Mouse (Mus musculus) CH12.LX (cell line): Measurements from ENCODE around the gene Ano1. TPM values are rescaled to one million over a fixed set of nuclear protein-coding genes. Genes with fewer than 3 reads are reported as not detected.

Experiments
- DNase-seq: peaks from one replicate; pipeline ENCODE4 v3.0.0-alpha.2; 2013; ENCODE audit errors: extremely low read depth
- H3K27ac ChIP-seq: 2 replicates; pipeline ENCODE4 v1.5.1; 2012; ENCODE audit warnings: low read depth, mild to moderate bottlenecking, control low read depth, moderate library complexity; ENCODE audit not compliant: insufficient read depth
- H3K27me3 ChIP-seq: replicated peaks from 2 replicates; pipeline ENCODE3; 2012; ENCODE audit warnings: inconsistent platforms
- H3K36me3 ChIP-seq, 2 experiments: replicated peaks in 1 of 2; 2 replicates each; pipeline versions ENCODE3 to v1.6.1; 2012; ENCODE audit warnings: inconsistent platforms in 1 of 2, low read length in 1 of 2, mild to moderate bottlenecking in 1 of 2, mixed read lengths in 1 of 2, moderate library complexity in 1 of 2; ENCODE audit not compliant: control insufficient read depth in 1 of 2, insufficient read depth in 1 of 2
- H3K4me1 ChIP-seq, 2 experiments: 2 replicates each; pipeline ENCODE4 v1.6.1; 2012; ENCODE audit warnings: inconsistent platforms in 1 of 2, moderate library complexity in 1 of 2; ENCODE audit not compliant: insufficient read depth in 2 of 2, control insufficient read depth in 1 of 2
- H3K4me2 ChIP-seq: 2 replicates; pipeline ENCODE4 v1.6.1; 2012; ENCODE audit warnings: low read depth, mild to moderate bottlenecking, control low read depth; ENCODE audit not compliant: poor library complexity, insufficient read depth, severe bottlenecking
- H3K4me3 ChIP-seq, 3 experiments: fragments of 150-350 bp in 1 of 3; sonication (generic) in 1 of 3; replicated peaks in 1 of 3; 2 replicates each; pipeline versions ENCODE3 to v1.5.1; 2011 to 2012; ENCODE audit warnings: low read depth in 2 of 3, low read length in 2 of 3, mild to moderate bottlenecking in 2 of 3, moderate library complexity in 2 of 3, control low read depth in 1 of 3, improper control_type of control experiment in 1 of 3, inconsistent platforms in 1 of 3, mixed read lengths in 1 of 3; ENCODE audit not compliant: poor library complexity in 1 of 3
- H3K79me2 ChIP-seq: replicated peaks from 2 replicates; pipeline ENCODE4 v1.6.1; 2012; ENCODE audit warnings: mild to moderate bottlenecking, moderate library complexity; ENCODE audit not compliant: control insufficient read depth, poor library complexity, insufficient read depth, severe bottlenecking; ENCODE audit errors: extremely low read depth
- H3K9ac ChIP-seq: 2 replicates; pipeline ENCODE4 v1.6.1; 2012; ENCODE audit warnings: low read depth, mild to moderate bottlenecking, control low read depth, moderate library complexity; ENCODE audit not compliant: insufficient read depth
- H3K9me3 ChIP-seq: replicated peaks from 2 replicates; pipeline ENCODE3; 2012; ENCODE audit warnings: low read length, inconsistent platforms, mixed read lengths
- BHLHE40 ChIP-seq: IDR thresholded peaks from 2 replicates; pipeline ENCODE4 v1.6.1; 2011; ENCODE audit warnings: mild to moderate bottlenecking, low read depth, low read length, improper control_type of control experiment
- CHD2 ChIP-seq: IDR thresholded peaks from 2 replicates; pipeline ENCODE4 v1.6.1; 2011; ENCODE audit warnings: low read length, improper control_type of control experiment
- ELF1 ChIP-seq: IDR thresholded peaks from 2 replicates; pipeline ENCODE4 v1.6.1; 2014; ENCODE audit warnings: low read depth, mild to moderate bottlenecking, inconsistent platforms, low read length, improper control_type of control experiment
- EP300 ChIP-seq: IDR thresholded peaks from 2 replicates; pipeline ENCODE4 v1.6.1; 2011; ENCODE audit warnings: low read length, improper control_type of control experiment
- HCFC1 ChIP-seq: IDR thresholded peaks from 2 replicates; pipeline ENCODE4 v1.6.1; 2012; ENCODE audit warnings: low read depth, mild to moderate bottlenecking, inconsistent platforms, low read length, improper control_type of control experiment
- JUND ChIP-seq: conservative IDR thresholded peaks from 2 replicates; pipeline ENCODE4 v1.6.1; 2011; ENCODE audit warnings: low read depth, low read length, improper control_type of control experiment
- MAFK ChIP-seq: IDR thresholded peaks from 2 replicates; pipeline ENCODE4 v1.6.1; 2011; ENCODE audit warnings: low read length, improper control_type of control experiment; ENCODE audit not compliant: insufficient replicate concordance
- MAX ChIP-seq: IDR thresholded peaks from 2 replicates; pipeline ENCODE4 v1.6.1; 2011; ENCODE audit warnings: low read length, improper control_type of control experiment
- MEF2A ChIP-seq: IDR thresholded peaks from 2 replicates; pipeline ENCODE4 v1.6.1; 2014; ENCODE audit warnings: low read depth, mild to moderate bottlenecking, inconsistent platforms, low read length, improper control_type of control experiment, borderline replicate concordance
- MXI1 ChIP-seq: IDR thresholded peaks from 2 replicates; pipeline ENCODE4 v1.6.1; 2011; ENCODE audit warnings: mild to moderate bottlenecking, low read depth, low read length, improper control_type of control experiment
- NRF1 ChIP-seq: IDR thresholded peaks from 2 replicates; pipeline ENCODE4 v1.6.1; 2014; ENCODE audit warnings: low read depth, mild to moderate bottlenecking, inconsistent platforms, low read length, improper control_type of control experiment, moderate library complexity
- POLR2AphosphoS2 ChIP-seq: IDR thresholded peaks from 2 replicates; pipeline ENCODE4 v1.6.1; 2011; ENCODE audit warnings: low read depth, low read length, improper control_type of control experiment
- SMC3 ChIP-seq: IDR thresholded peaks from 2 replicates; pipeline ENCODE4 v1.6.1; 2011; ENCODE audit warnings: low read depth, low read length, improper control_type of control experiment
- TBP ChIP-seq: conservative IDR thresholded peaks from 2 replicates; pipeline ENCODE4 v1.6.1; 2011; ENCODE audit warnings: low read depth, low read length, improper control_type of control experiment
- TCF12 ChIP-seq: IDR thresholded peaks from 2 replicates; pipeline ENCODE4 v1.6.1; 2014; ENCODE audit warnings: low read depth, mild to moderate bottlenecking, inconsistent platforms, low read length, improper control_type of control experiment
- UBTF ChIP-seq: IDR thresholded peaks from 2 replicates; pipeline ENCODE4 v1.6.1; 2012; ENCODE audit warnings: low read depth, mild to moderate bottlenecking, inconsistent platforms, low read length, improper control_type of control experiment, moderate library complexity
- ZKSCAN1 ChIP-seq: IDR thresholded peaks from 2 replicates; pipeline ENCODE4 v1.6.1; 2012; ENCODE audit warnings: low read depth, inconsistent platforms, low read length, improper control_type of control experiment, borderline replicate concordance
- ZNF384 ChIP-seq: IDR thresholded peaks from 2 replicates; pipeline ENCODE4 v1.6.1; 2012; ENCODE audit warnings: low read depth, low read length, improper control_type of control experiment, inconsistent platforms
- dilution Hi-C: fragments of 300-500 bp; cut with MboI; formaldehyde crosslinking; loops from 2 replicates; pipeline ENCODE4 v1.14.3; 2020; ENCODE audit warnings: low sequenced_read_pairs; ENCODE audit not compliant: extremely low pct_unique_long_range_greater_than_20kb, extremely low pct_ligation_motif_present
- in situ Hi-C: fragments of 300-500 bp; cut with MboI; formaldehyde crosslinking; loops from 3 replicates; pipeline ENCODE4 v1.14.3; 2019; ENCODE audit warnings: low sequenced_read_pairs, low pct_ligation_motif_present, low pct_unique_long_range_greater_than_20kb, mixed read lengths
- polyA plus RNA-seq: library from polyadenylated mRNA; unstranded; fragments of >175 nt; gene quantifications from 2 replicates; pipeline ENCODE4 v1.2.1, GENCODE M21; 2012; ENCODE audit warnings: low read depth; ENCODE audit not compliant: insufficient read length
- total RNA-seq, 2 experiments: library from RNA; depleted of rRNA; stranded (reverse); fragments of 300-350 nt in 1 of 2; fragments of >200 nt in 1 of 2; gene quantifications; 2 replicates each; pipeline ENCODE4 v1.2.3; 2012 to 2014

Ano1 gene
- total and polyA plus RNA-seq, 3 experiments: not detected

- Histone ChIP-seq H3K27me3 (peaks cover 96% of the 10 kb centered on the region), H3K4me2 (no peak overlapping the region), H3K79me2 (no peaks in the 10 kb centered on the region), H3K36me3 (no peaks in the 10 kb centered on the region), H3K4me1 (no peaks in the 10 kb centered on the region; a peak in 1 of 4 replicates), H3K9ac (no peak overlapping the region), H3K27ac (no peak overlapping the region), H3K4me3 (no peak overlapping the region), H3K9me3 (peaks cover 5% of the 10 kb centered on the region)
- no peak for DNase-seq
- TF ChIP-seq EP300: no peak
- TF ChIP-seq POLR2AphosphoS2: no peak
- no peak for TF ChIP-seq ELF1
- TF ChIP-seq SMC3: no peak
- TF ChIP-seq TBP: no peak
- no peak for TF ChIP-seq CHD2
- in situ Hi-C loops: no loop called here
- dilution Hi-C loops: no loop called here
These were observed 17.1 kb upstream of the Ano1 start for GRCm38 (mm10) chr7:144768845-144769244.

- Histone ChIP-seq H3K4me1 (no peaks in the 10 kb centered on the region; a peak in 1 of 4 replicates), H3K9me3 (peaks cover 5% of the 10 kb centered on the region), H3K36me3 (no peaks in the 10 kb centered on the region), H3K27ac (no peak overlapping the region), H3K9ac (no peak overlapping the region), H3K79me2 (no peaks in the 10 kb centered on the region), H3K27me3 (peaks cover 92% of the 10 kb centered on the region), H3K4me3 (no peak overlapping the region), H3K4me2 (no peak overlapping the region)
- no peak for TF ChIP-seq MEF2A
- no peak for TF ChIP-seq ZNF384
- no peak for TF ChIP-seq ZKSCAN1
- no peak for TF ChIP-seq NRF1
- TF ChIP-seq ELF1: no peak
- TF ChIP-seq TBP: no peak
- TF ChIP-seq HCFC1: no peak
- no peak for TF ChIP-seq TCF12
- TF ChIP-seq UBTF: no peak
- no peak for TF ChIP-seq MXI1
- TF ChIP-seq JUND: no peak
- TF ChIP-seq BHLHE40: no peak
- no peak for TF ChIP-seq MAFK
- TF ChIP-seq EP300: no peak
- TF ChIP-seq POLR2AphosphoS2: no peak
- no peak for TF ChIP-seq MAX
- TF ChIP-seq SMC3: no peak
- dilution Hi-C loops (no loop called here), in situ Hi-C loops (no loop called here)
- no peak for DNase-seq
These were observed 12.9 kb upstream of the Ano1 start for GRCm38 (mm10) chr7:144764537-144765282.
